ENCODE assay signal across 19 mouse cellular contexts in genomic region chr2:169892441-169893038, GRCm38 (mm10).
DNase-seq lines count a peak whose midpoint lies in the region; ATAC-seq and TF ChIP-seq lines count a peak whose summit lies in the region.
"Had no signal": no experiment of that assay in that cellular context is flagged by ENCODE, and none has a peak within 500 bp of the region (broad histone marks: within the 10 kb centered on the region; RNA-seq: fewer than 3 reads in every experiment).

No protein-coding gene starts in this region.

- H3K9me3 ChIP-seq in kidney, postnatal 0 days (replicated peaks; ENCODE audit: low read length), result no peaks in the 10 kb centered on the region
- no peaks in the 10 kb centered on the region for H3K9me3 ChIP-seq in forebrain, postnatal 0 days (ENCODE audit: low read length)
- H3K9me3 ChIP-seq in midbrain, embryonic 15.5 days, result no peaks in the 10 kb centered on the region
- H3K9me3 ChIP-seq in neural tube, embryonic 15.5 days (replicated peaks), result no peaks in the 10 kb centered on the region
- H3K9me3 ChIP-seq: heart, embryonic 13.5 days had no signal

- no peaks in the 10 kb centered on the region for H3K27me3 ChIP-seq in kidney, postnatal 0 days (ENCODE audit: insufficient read depth, low read length)
- H3K27me3 ChIP-seq in kidney, adult 2 months (replicated peaks; ENCODE audit: control insufficient read depth, insufficient read depth, low read length), result no peaks in the 10 kb centered on the region
- H3K27me3 ChIP-seq in forebrain, postnatal 0 days (ENCODE audit: insufficient read depth, low read length), result no peaks in the 10 kb centered on the region
- H3K27me3 ChIP-seq in midbrain, embryonic 15.5 days (replicated peaks), result no peaks in the 10 kb centered on the region
- H3K27me3 ChIP-seq in neural tube, embryonic 15.5 days (replicated peaks), result no peaks in the 10 kb centered on the region
- H3K27me3 ChIP-seq: megakaryocyte, embryonic 14.5 days had no signal

- no peaks in the 10 kb centered on the region for H3K36me3 ChIP-seq in kidney, postnatal 0 days (ENCODE audit: insufficient read depth, low read length)
- H3K36me3 ChIP-seq in kidney, adult 2 months (ENCODE audit: control insufficient read depth, insufficient read depth, low read length), result no peaks in the 10 kb centered on the region
- H3K36me3 ChIP-seq in forebrain, postnatal 0 days (ENCODE audit: insufficient read depth), result no peaks in the 10 kb centered on the region
- H3K36me3 ChIP-seq in midbrain, embryonic 15.5 days (replicated peaks), result no peaks in the 10 kb centered on the region
- H3K36me3 ChIP-seq in neural tube, embryonic 15.5 days, result no peaks in the 10 kb centered on the region
- H3K36me3 ChIP-seq: heart, embryonic 13.5 days had no signal

- 22% methylated on average over 14 of the region's 14 CpGs for whole genome bisulfite sequencing in kidney, postnatal 0 days
- 43% methylated on average over 14 of the region's 14 CpGs for WGBS in kidney, adult 2 months
- WGBS in forebrain, postnatal 0 days, result 11% methylated on average over 14 of the region's 14 CpGs
- 18% methylated on average over 14 of the region's 14 CpGs for WGBS in midbrain, embryonic 15.5 days
- WGBS in neural tube, embryonic 15.5 days, result 14% methylated on average over 14 of the region's 14 CpGs

- H3K9ac ChIP-seq in kidney, postnatal 0 days (ENCODE audit: low read depth, low read length), result no peak overlapping the region
- H3K9ac ChIP-seq in forebrain, postnatal 0 days, result no peak overlapping the region
- H3K9ac ChIP-seq in midbrain, embryonic 15.5 days, result no peak overlapping the region
- H3K9ac ChIP-seq in neural tube, embryonic 15.5 days (replicated peaks), result no peak overlapping the region
- H3K9ac ChIP-seq: heart, embryonic 13.5 days had no signal

- peak; percentile 56 for DNase-seq in kidney, postnatal 0 days (ENCODE audit: low spot score)
- no peak for DNase-seq in kidney, adult 2 months
- peak; percentile 60 for DNase-seq in forebrain, postnatal 0 days
- no peak for DNase-seq in frontal cortex, postnatal 25 days (ENCODE audit: low spot score in 2 of 2)
- DNase-seq in left cerebral cortex, adult 18-20 months (ENCODE audit: low spot score in 2 of 2), result no peak
- no peak for DNase-seq in gastrocnemius, postnatal 4 days (ENCODE audit: low spot score in 2 of 2)
- DNase-seq: cerebellum, adult 11 months; cerebellum, postnatal 36 days; heart, adult 11 months; heart, postnatal 36 days; kidney, adult 11 months; kidney, postnatal 4 days; lung, postnatal 14 days; thymus, adult 18-20 months had no signal

- no peak for TF ChIP-seq POLR2A in kidney, adult 2 months (IDR thresholded peaks at IDR 0.05; ENCODE audit: low read depth, low read length)

- no peak overlapping the region for H3K4me3 ChIP-seq in kidney, postnatal 0 days (replicated peaks; ENCODE audit: low read depth, low read length)
- H3K4me3 ChIP-seq in kidney, adult 2 months (ENCODE audit: insufficient read depth, low read depth, low read length), result no peak overlapping the region
- H3K4me3 ChIP-seq in forebrain, postnatal 0 days (ENCODE audit: low read depth, low read length), result no peak overlapping the region
- H3K4me3 ChIP-seq in midbrain, embryonic 15.5 days, result no peak overlapping the region
- no peak overlapping the region for H3K4me3 ChIP-seq in neural tube, embryonic 15.5 days (replicated peaks)
- H3K4me3 ChIP-seq: erythroblast, embryonic 14.5 days; heart, embryonic 13.5 days; megakaryocyte, embryonic 14.5 days had no signal

- no peak overlapping the region for H3K4me2 ChIP-seq in kidney, postnatal 0 days (ENCODE audit: low read length)
- H3K4me2 ChIP-seq in forebrain, postnatal 0 days (ENCODE audit: low read depth), result no peak overlapping the region
- no peak overlapping the region for H3K4me2 ChIP-seq in midbrain, embryonic 15.5 days
- H3K4me2 ChIP-seq in neural tube, embryonic 15.5 days, result peak overlapping the region; percentile 28
- H3K4me2 ChIP-seq: heart, embryonic 13.5 days had no signal

- no peak for TF ChIP-seq CTCF in kidney, postnatal 0 days (IDR thresholded peaks at IDR 0.05; ENCODE audit: low read depth)
- TF ChIP-seq CTCF in kidney, adult 2 months (conservative IDR thresholded peaks at IDR 0.05; ENCODE audit: insufficient read depth, insufficient read length, low read depth, low read length), result no peak
- no peak; the same call in 1 of the 2 replicates for TF ChIP-seq CTCF in forebrain, postnatal 0 days (IDR thresholded peaks at IDR 0.05; ENCODE audit: low read depth)

- no peak for ATAC-seq in kidney, postnatal 0 days (replicated peaks; ENCODE audit: low FRiP score, low read depth)
- peak; percentile 91; the same call in 1 of the 2 replicates for ATAC-seq in forebrain, postnatal 0 days
- ATAC-seq in midbrain, embryonic 15.5 days (replicated peaks), result no peak; the same call in 1 of the 2 replicates
- ATAC-seq in neural tube, embryonic 15.5 days (ENCODE audit: low FRiP score), result peak; percentile 53

- no peak overlapping the region for H3K27ac ChIP-seq in kidney, postnatal 0 days
- no peak overlapping the region for H3K27ac ChIP-seq in kidney, adult 2 months (ENCODE audit: insufficient read depth, low read depth, low read length)
- peak overlapping the region; percentile 16; the same call in 1 of the 2 replicates for H3K27ac ChIP-seq in forebrain, postnatal 0 days (ENCODE audit: low read depth, low read length)
- H3K27ac ChIP-seq in midbrain, embryonic 15.5 days, result peak overlapping the region; percentile 60
- H3K27ac ChIP-seq in neural tube, embryonic 15.5 days (replicated peaks), result peak overlapping the region; percentile 71
- H3K27ac ChIP-seq: heart, embryonic 13.5 days had no signal

- no peaks in the 10 kb centered on the region for H3K4me1 ChIP-seq in kidney, postnatal 0 days (replicated peaks; ENCODE audit: insufficient read depth, low read length)
- H3K4me1 ChIP-seq in kidney, adult 2 months (ENCODE audit: control insufficient read depth, insufficient read depth, low read length), result no peaks in the 10 kb centered on the region
- H3K4me1 ChIP-seq in forebrain, postnatal 0 days (ENCODE audit: insufficient read depth), result no peaks in the 10 kb centered on the region
- H3K4me1 ChIP-seq in midbrain, embryonic 15.5 days, result peaks cover 6% of the 10 kb centered on the region
- peaks cover 27% of the 10 kb centered on the region for H3K4me1 ChIP-seq in neural tube, embryonic 15.5 days
- H3K4me1 ChIP-seq: heart, embryonic 13.5 days; megakaryocyte, embryonic 14.5 days had no signal

Comparison
In these comparisons a context has a peak if more than half of its experiments do, and no peak if none do; other contexts are left out.
1. DNase-seq: peak in kidney, postnatal 0 days (single experiment) and forebrain, postnatal 0 days (single experiment); none in kidney, adult 2 months (single experiment), frontal cortex, postnatal 25 days (0 of 2), left cerebral cortex, adult 18-20 months (0 of 2) and gastrocnemius, postnatal 4 days (0 of 2).
2. ATAC-seq: peak in forebrain, postnatal 0 days (single experiment) and neural tube, embryonic 15.5 days (single experiment); none in kidney, postnatal 0 days (single experiment) and midbrain, embryonic 15.5 days (single experiment).
3. H3K27ac ChIP-seq: peak in forebrain, postnatal 0 days (single experiment), midbrain, embryonic 15.5 days (single experiment) and neural tube, embryonic 15.5 days (single experiment); none in kidney, postnatal 0 days (single experiment) and kidney, adult 2 months (single experiment).